Mouse (Mus musculus) ES-E14 (cell line): ENCODE data around the gene Rpl37a. TPM values are rescaled to one million over a fixed set of nuclear protein-coding genes. Genes with fewer than 3 reads are reported as not detected.

ENCODE experiments used
- DNase-seq: peaks from one replicate; pipeline ENCODE4 v3.0.0-alpha.2; 2013; ENCODE audit warnings: low read depth, low spot score
- H3K27ac ChIP-seq: 2 replicates; pipeline ENCODE4 v1.5.1; 2012; ENCODE audit warnings: low read depth, mild to moderate bottlenecking, low read length, moderate library complexity, mixed read lengths; ENCODE audit not compliant: poor library complexity, insufficient read depth, severe bottlenecking
- H3K36me3 ChIP-seq: 2 replicates; pipeline ENCODE4 v1.6.1; 2012; ENCODE audit warnings: mild to moderate bottlenecking, low read length, moderate library complexity, mixed read lengths; ENCODE audit not compliant: control insufficient read depth, poor library complexity, insufficient read depth, severe bottlenecking
- H3K4me1 ChIP-seq, 2 experiments: fragments of 150-350 bp in 1 of 2; sonication (generic) in 1 of 2; 2 replicates each; pipeline ENCODE4 v1.6.1; 2012; ENCODE audit warnings: low read length in 2 of 2, mild to moderate bottlenecking in 1 of 2, mixed read lengths in 1 of 2; ENCODE audit not compliant: control insufficient read depth in 2 of 2, insufficient read depth in 2 of 2, poor library complexity in 1 of 2
- H3K4me3 ChIP-seq, 2 experiments: fragments of 150-350 bp in 1 of 2; sonication (generic) in 1 of 2; 2 replicates each; pipeline ENCODE4 v1.5.1; 2012; ENCODE audit warnings: low read length in 2 of 2, low read depth in 1 of 2, mild to moderate bottlenecking in 1 of 2, mixed read lengths in 1 of 2; ENCODE audit not compliant: insufficient read depth in 1 of 2, poor library complexity in 1 of 2, severe bottlenecking in 1 of 2
- H3K9ac ChIP-seq: 2 replicates; pipeline ENCODE4 v1.6.1; 2012; ENCODE audit warnings: low read depth, mild to moderate bottlenecking, low read length, mixed read lengths; ENCODE audit not compliant: poor library complexity, insufficient read depth, severe bottlenecking
- H3K9me3 ChIP-seq: fragments of 150-350 bp; sonication (generic); 2 replicates; pipeline ENCODE4 v1.6.1; 2012; ENCODE audit warnings: low read depth, mild to moderate bottlenecking, low read length; ENCODE audit not compliant: control insufficient read depth, insufficient read depth
- CHD2 ChIP-seq: IDR thresholded peaks from 2 replicates; pipeline ENCODE4 v1.6.1; 2014; ENCODE audit warnings: mild to moderate bottlenecking, low read depth, low read length, inconsistent platforms
- HCFC1 ChIP-seq: IDR thresholded peaks from 2 replicates; pipeline ENCODE4 v1.6.1; 2012; ENCODE audit warnings: low read length, inconsistent platforms, borderline replicate concordance; ENCODE audit not compliant: insufficient read depth
- MAFK ChIP-seq: IDR thresholded peaks from 2 replicates; pipeline ENCODE4 v1.6.1; 2014; ENCODE audit warnings: mild to moderate bottlenecking, low read depth, low read length, inconsistent platforms; ENCODE audit not compliant: insufficient read depth
- ZC3H11A ChIP-seq: IDR thresholded peaks from 2 replicates; pipeline ENCODE4 v1.6.1; 2012; ENCODE audit warnings: low read depth, mild to moderate bottlenecking, inconsistent platforms, low read length, borderline replicate concordance
- ZNF384 ChIP-seq: IDR thresholded peaks from 2 replicates; pipeline ENCODE4 v1.6.1; 2012; ENCODE audit warnings: low read depth, low read length, inconsistent platforms
- in situ Hi-C, 2 experiments: fragments of 600-800 bp; cut with MboI; formaldehyde crosslinking; loops; one replicate each; pipeline ENCODE4 v1.15.1; 2025; ENCODE audit warnings: low sequenced_read_pairs in 2 of 2, inconsistent platforms in 1 of 2; ENCODE audit not compliant: unreplicated experiment in 2 of 2
- total RNA-seq: library from RNA; depleted of rRNA; stranded (reverse); fragments of 300-350 nt; gene quantifications from 2 replicates; pipeline ENCODE4 v1.2.3, GENCODE M21; 2012

Rpl37a gene
- total RNA-seq, 1 experiment = 2,366 TPM

DNA sequence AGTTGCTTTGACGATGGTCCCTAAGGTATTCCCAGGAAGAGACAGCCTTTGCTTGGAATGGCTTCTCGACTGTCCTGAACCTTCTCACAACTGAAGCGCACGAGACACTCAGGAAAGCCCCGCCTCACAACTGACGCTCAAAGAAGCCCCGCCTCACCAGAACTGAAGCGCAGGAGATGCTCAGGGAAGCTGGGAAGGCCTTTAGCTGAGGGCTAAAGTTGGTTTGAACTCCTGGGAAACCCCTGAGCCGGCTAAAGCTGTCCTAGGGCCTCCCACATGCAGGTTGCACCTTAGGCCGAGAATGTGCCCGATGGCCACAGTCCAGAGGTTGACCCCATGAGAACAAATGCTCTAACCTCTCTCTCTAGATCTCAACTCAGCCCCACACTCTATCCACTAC lies 10.6 kb upstream of the Rpl37a start, which contains the start of gene Ankar:
Ankar (minus strand) TSS at position 101 of the 400 bp plus-strand sequence.
- no peak within 1 kb of the TSS for H3K9ac ChIP-seq
- H3K9me3 ChIP-seq = no peaks in the 10 kb centered on the region
- no peak within 1 kb of the TSS for H3K27ac ChIP-seq
- in situ Hi-C loops = no loop called here
- TF ChIP-seq MAFK = no peak
- no peaks in the 10 kb centered on the region for H3K4me1 ChIP-seq
- no peaks in the 10 kb centered on the region for H3K36me3 ChIP-seq
- H3K4me3 ChIP-seq = no peak within 1 kb of the TSS
- no peak for DNase-seq

DNA sequence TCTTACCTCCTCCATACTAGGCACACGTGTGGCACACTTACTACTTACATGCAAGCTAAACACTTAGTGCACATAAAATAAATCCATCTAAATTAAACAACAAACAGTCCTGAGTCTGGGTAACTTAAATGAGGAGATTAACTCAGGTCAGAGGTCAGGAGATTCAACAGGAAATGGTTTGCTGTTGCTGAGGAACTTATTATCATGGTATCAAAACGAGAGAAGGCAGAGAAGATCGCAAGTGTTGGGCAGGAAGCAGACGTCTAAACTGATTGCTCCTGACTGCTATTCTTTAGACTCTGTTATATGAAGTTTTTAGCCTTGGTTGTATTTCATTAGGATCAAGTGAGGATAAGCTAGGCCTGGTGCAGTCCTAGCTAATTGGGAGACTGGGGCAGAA lies 3.6 kb upstream of the Rpl37a start:
- Histone ChIP-seq H3K9me3 (no peaks in the 10 kb centered on the region), H3K4me3 (no peak overlapping the region), H3K27ac (no peak overlapping the region), H3K9ac (no peak overlapping the region), H3K4me1 (no peaks in the 10 kb centered on the region), H3K36me3 (peaks cover 6% of the 10 kb centered on the region)
- DNase-seq = no peak
- TF ChIP-seq ZC3H11A (no peak), HCFC1 (no peak), ZNF384 (no peak), MAFK (no peak), CHD2 (no peak)
- in situ Hi-C loops = no loop called here

DNA sequence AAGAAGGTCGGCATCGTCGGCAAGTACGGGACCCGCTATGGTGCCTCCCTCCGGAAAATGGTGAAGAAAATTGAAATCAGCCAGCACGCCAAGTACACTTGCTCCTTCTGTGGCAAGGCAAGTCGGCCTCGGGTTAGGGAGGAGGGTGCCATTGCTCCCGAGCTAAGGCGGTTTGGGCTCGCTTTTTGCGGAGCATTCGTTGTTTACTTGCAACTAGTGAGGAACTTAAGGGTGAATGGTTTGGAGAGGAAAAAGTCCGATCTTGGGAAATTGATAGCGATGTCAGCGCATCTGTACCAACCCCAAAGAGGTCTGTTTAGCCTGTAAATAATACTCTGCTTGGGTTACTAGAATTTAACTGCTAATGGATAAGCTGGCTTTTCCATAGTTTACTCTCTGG lies 594 bp downstream of the Rpl37a start:
- Histone ChIP-seq H3K4me3 (peak overlapping the region; percentile 78 to 89), H3K27ac (peak overlapping the region; percentile 79), H3K9ac (peak overlapping the region; percentile 98), H3K4me1 (peaks cover 0 to 4% of the 10 kb centered on the region in 2 experiments; a peak in 1 of 4 replicates), H3K9me3 (no peaks in the 10 kb centered on the region), H3K36me3 (peaks cover 28% of the 10 kb centered on the region)
- no peak for TF ChIP-seq CHD2
- TF ChIP-seq HCFC1 = no peak
- no peak for TF ChIP-seq ZC3H11A
- TF ChIP-seq ZNF384 = no peak
- TF ChIP-seq MAFK = no peak
- no peak for DNase-seq
- in situ Hi-C loops = no loop called here

DNA sequence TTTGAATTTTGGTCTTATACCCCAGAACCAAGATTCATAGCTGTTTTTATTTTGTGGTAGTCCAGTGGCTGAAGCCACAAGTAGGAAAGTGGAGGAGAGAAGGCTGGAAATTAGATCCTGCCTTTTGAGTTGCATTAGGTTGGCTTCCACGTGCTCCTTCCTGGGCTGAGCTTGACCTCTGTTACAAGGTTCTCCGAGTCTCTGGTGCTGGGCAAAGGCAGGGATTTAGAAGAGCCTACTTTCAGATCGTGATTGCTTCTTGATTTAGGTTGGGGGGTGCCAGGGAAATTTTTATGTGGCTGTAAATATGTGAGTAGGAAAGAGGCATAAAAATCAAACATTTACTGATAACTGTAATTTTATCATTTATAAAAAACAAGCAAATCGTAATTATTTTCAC lies 3.5 kb downstream of the Rpl37a start:
- Histone ChIP-seq H3K4me3 (peak overlapping the region in 1 of 2 experiments; percentile 46; a peak in 1 of 4 replicates), H3K9ac (peak overlapping the region; percentile 26; the same call in 1 of the 2 replicates), H3K27ac (peak overlapping the region; percentile 12; the same call in 1 of the 2 replicates), H3K9me3 (no peaks in the 10 kb centered on the region), H3K4me1 (peaks cover 0 to 6% of the 10 kb centered on the region in 2 experiments; a peak in 1 of 4 replicates), H3K36me3 (peaks cover 28% of the 10 kb centered on the region)
- TF ChIP-seq ZNF384 (no peak), ZC3H11A (no peak), CHD2 (no peak)
- DNase-seq = no peak
- in situ Hi-C loops = no loop called here

DNA sequence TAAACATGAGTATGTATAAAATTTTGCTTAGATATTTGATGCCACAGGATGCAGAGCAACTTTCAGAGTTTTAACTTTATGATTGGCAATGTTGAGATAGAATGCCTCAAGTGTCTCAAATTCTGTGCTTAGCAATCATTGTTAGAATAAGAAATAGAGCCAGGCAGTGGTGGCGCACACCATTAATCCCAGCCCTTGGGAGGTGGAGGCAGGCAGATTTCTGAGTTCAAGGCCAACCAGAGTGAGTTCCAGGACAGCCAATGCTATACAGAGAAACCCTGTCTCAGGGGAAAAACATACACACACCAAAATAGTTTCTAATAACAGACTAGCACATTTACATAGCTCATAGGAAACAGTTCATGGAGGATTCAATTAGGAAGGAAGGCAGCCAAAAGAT lies 4.0 kb downstream of the Rpl37a start:
- Histone ChIP-seq H3K36me3 (peaks cover 28% of the 10 kb centered on the region), H3K4me3 (no peak overlapping the region), H3K27ac (no peak overlapping the region), H3K4me1 (peaks cover 0 to 6% of the 10 kb centered on the region in 2 experiments; a peak in 1 of 4 replicates), H3K9me3 (no peaks in the 10 kb centered on the region), H3K9ac (no peak overlapping the region)
- TF ChIP-seq HCFC1 (no peak), MAFK (no peak), ZNF384 (no peak)
- in situ Hi-C loops = loop anchor here (5.0 kb wide), 2 partner anchors 137 to 147 kb away; no protein-coding TSS in a partner anchor
- DNase-seq = no peak
